Mouse (Mus musculus) embryonic facial prominence, embryonic 12.5 days (tissue): ENCODE data around the gene Myocos. TPM values are rescaled to one million over a fixed set of nuclear protein-coding genes. Genes with fewer than 3 reads are reported as not detected.
"Not testable (repeated sequence)": the region's sequence is repeated elsewhere in the genome, so short reads cannot be mapped to it uniquely, and the experiment has no call there.

Experiments used
- ATAC-seq: fragments of 200-750 bp; cut with Nextera tagmentation; 2 replicates; pipeline ENCODE4 v1.8.0; 2017; ENCODE audit not compliant: insufficient number of reproducible peaks, insufficient read depth, low FRiP score, low TSS enrichment
- H3K27ac ChIP-seq: fragments of 300-500 bp; sonication (generic); 2 replicates; pipeline ENCODE4 v1.5.1; 2016; ENCODE audit warnings: mild to moderate bottlenecking
- H3K27me3 ChIP-seq: fragments of 300-500 bp; sonication (generic); 2 replicates; pipeline ENCODE4 v1.6.1; 2016; ENCODE audit warnings: mild to moderate bottlenecking, moderate library complexity
- H3K36me3 ChIP-seq: fragments of 300-500 bp; sonication (generic); 2 replicates; pipeline ENCODE4 v1.6.1; 2016; ENCODE audit warnings: mild to moderate bottlenecking
- H3K4me1 ChIP-seq: fragments of 300-500 bp; sonication (generic); 2 replicates; pipeline ENCODE4 v1.6.1; 2016
- H3K4me2 ChIP-seq: fragments of 300-500 bp; sonication (generic); replicated peaks from 2 replicates; pipeline ENCODE4 v1.6.1; 2016; ENCODE audit warnings: mild to moderate bottlenecking, moderate library complexity
- H3K4me3 ChIP-seq: fragments of 300-500 bp; sonication (generic); 2 replicates; pipeline ENCODE4 v1.5.1; 2016; ENCODE audit warnings: mild to moderate bottlenecking
- H3K9ac ChIP-seq: fragments of 300-500 bp; sonication (generic); 2 replicates; pipeline ENCODE4 v1.6.1; 2016; ENCODE audit warnings: mild to moderate bottlenecking, moderate library complexity
- H3K9me3 ChIP-seq: fragments of 300-500 bp; sonication (generic); 2 replicates; pipeline ENCODE4 v1.6.1; 2016; ENCODE audit warnings: mild to moderate bottlenecking, moderate library complexity
- WGBS: fragments of 180-500 bp; shearing (Covaris S2); methylation state at CpG from one replicate; pipeline ENCODE4 v1.1.7; 2016; 5-methylcytosine and 5-hydroxymethylcytosine counted together
- polyA plus RNA-seq: library from polyadenylated mRNA; unstranded; fragments of >200 nt; fragmentation: Nextera tagmentation; extraction: Ambion mirVana; gene quantifications from 2 replicates; pipeline ENCODE4 v1.2.1, GENCODE M21; 2016

The Myocos gene
- polyA plus RNA-seq, 1 experiment from 2014 or later: not detected

DNA sequence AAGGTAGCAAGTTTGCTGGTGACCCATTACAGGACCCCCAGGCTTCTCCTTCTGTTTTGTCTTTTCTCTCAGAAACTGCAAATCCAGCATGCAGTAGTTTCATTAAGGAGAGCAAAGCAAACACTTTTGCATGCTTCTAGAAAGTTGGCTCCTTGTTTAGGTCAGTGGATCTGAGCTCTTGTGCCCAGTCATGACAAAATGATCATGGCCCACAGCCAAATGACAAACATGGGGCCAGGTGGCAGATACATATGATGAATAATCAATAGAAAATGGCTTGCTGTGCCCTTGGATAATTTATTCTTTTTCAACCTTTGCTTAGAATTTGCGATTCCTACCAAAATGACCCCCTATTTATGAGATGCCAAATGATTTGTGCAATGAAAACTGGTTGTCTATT is 18.2 kb downstream of the Myocos start:
- Histone ChIP-seq H3K27me3 (no peaks in the 10 kb centered on the region), H3K4me3 (no peak overlapping the region), H3K27ac (no peak overlapping the region), H3K9ac (no peak overlapping the region), H3K9me3 (no peaks in the 10 kb centered on the region), H3K36me3 (no peaks in the 10 kb centered on the region), H3K4me1 (0 out of 2 replicates have a peak, but pooled peaks cover 6% of the 10 kb centered on the region), H3K4me2 (no peak overlapping the region)
- 96% methylated on average over 1 of the region's 1 CpGs for WGBS
- ATAC-seq: no peak

DNA sequence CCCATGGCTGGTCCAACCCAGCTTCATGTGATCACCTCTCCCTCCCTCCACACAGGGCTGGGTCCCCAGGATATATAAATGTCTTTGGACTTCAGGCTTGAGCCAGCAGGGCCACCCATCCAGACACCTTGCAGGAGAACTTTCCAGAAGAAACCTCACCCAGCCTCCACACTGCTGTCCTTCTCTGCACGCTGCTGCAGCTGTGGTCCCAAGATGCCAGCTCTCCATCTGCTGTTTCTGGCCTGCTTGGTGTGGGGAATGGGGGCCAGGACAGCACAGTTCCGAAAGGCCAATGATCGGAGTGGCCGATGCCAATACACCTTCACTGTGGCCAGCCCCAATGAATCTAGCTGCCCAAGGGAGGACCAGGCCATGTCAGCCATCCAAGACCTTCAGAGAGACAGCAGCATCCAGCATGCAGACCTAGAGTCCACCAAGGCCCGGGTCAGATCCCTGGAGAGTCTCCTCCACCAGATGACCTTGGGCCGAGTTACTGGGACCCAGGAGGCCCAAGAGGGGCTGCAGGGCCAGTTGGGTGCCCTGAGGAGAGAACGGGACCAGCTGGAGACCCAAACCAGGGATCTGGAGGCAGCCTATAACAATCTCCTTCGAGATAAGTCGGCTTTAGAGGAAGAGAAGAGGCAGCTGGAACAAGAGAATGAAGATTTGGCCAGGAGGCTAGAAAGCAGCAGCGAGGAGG is 18.8 kb downstream of the Myocos start, which contains the start of gene Myoc:
Gene Myoc (plus strand): TSS at position 105 of the 700 bp plus-strand sequence.
- ATAC-seq: no peak
- Histone ChIP-seq H3K9me3 (no peaks in the 10 kb centered on the region), H3K36me3 (no peaks in the 10 kb centered on the region), H3K4me2 (no peak within 1 kb of the TSS), H3K9ac (no peak within 1 kb of the TSS), H3K27ac (no peak within 1 kb of the TSS), H3K4me1 (0 out of 2 replicates have a peak, but pooled peaks cover 6% of the 10 kb centered on the region), H3K27me3 (no peaks in the 10 kb centered on the region), H3K4me3 (no peak within 1 kb of the TSS)
- 82% methylated on average over 10 of the region's 10 CpGs for WGBS

DNA sequence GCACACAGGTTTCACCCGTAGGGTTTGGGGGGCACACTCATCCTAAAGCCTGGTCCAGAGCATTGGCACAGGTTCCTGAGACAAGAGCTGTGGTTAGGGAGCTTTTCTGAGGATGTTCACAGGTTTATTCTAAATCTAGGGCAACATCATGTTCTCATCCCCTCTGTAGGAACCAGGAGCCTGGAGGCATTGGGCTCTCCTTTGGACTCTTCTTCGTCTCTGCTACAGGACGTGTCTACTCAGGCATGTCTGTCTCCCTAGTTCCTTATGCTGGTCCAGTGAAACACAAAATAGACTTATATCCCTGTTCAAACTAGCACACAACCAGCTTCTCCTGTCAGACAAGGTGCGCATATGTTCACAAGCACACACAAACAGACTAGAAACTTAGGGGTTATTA is 19.5 kb downstream of the Myocos start:
- Histone ChIP-seq H3K4me3 (no peak overlapping the region), H3K27me3 (no peaks in the 10 kb centered on the region), H3K9me3 (no peaks in the 10 kb centered on the region), H3K4me2 (no peak overlapping the region), H3K27ac (no peak overlapping the region), H3K9ac (no peak overlapping the region), H3K36me3 (no peaks in the 10 kb centered on the region), H3K4me1 (0 out of 2 replicates have a peak, but pooled peaks cover 6% of the 10 kb centered on the region)
- ATAC-seq: no peak
- WGBS: 90% methylated on average over 4 of the region's 4 CpGs

- Histone ChIP-seq H3K4me2 (no peak overlapping the region), H3K4me1 (0 out of 2 replicates have a peak, but pooled peaks cover 6% of the 10 kb centered on the region), H3K4me3 (no peak overlapping the region), H3K9ac (no peak overlapping the region), H3K36me3 (no peaks in the 10 kb centered on the region), H3K9me3 (no peaks in the 10 kb centered on the region), H3K27me3 (no peaks in the 10 kb centered on the region), H3K27ac (no peak overlapping the region)
- ATAC-seq: no peak
- WGBS: 77% methylated on average over 3 of the region's 3 CpGs
Measured at GRCm38 (mm10) chr1:162636516-162636915, 21.5 kb downstream of the Myocos start.

DNA sequence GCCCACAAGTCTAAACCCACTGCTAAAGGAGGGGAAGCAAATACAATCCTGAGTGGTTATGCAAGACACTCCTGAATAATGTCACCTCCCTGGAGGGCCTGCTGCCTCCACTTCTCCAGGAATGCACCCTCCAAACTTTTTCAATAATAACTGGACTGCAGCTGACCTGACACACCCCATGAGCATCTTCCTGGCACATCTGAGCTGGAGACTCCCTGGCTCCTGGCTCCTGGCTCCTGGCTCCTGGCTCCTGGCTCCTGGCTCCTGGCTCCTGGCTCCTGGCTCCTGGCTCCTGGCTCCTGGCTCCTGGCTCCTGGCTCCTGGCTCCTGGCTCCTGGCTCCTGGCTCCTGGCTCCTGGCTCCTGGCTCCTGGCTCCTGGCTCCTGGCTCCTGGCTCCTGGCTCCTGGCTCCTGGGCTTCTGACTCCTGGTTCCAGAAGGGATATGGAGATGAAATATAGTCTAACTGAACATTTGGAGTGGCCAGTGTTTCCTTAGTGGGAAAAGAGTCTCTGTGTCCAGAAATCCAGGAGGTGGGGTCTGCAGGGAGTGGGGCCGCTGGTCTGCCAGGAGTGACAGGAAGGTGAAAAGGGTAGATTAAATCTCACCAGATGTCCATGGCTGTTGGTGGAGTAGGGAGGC is 22.6 kb downstream of the Myocos start:
- not testable (repeated sequence) for H3K27ac ChIP-seq, ATAC-seq

GRCm38 (mm10) chr1:162628326-162628725 is 29.7 kb downstream of the Myocos start:
- not testable (repeated sequence) for H3K27me3 ChIP-seq, H3K36me3 ChIP-seq, H3K9ac ChIP-seq, H3K4me1 ChIP-seq, H3K4me3 ChIP-seq, H3K9me3 ChIP-seq, ATAC-seq, H3K4me2 ChIP-seq, H3K27ac ChIP-seq
- WGBS: 94% methylated on average over 15 of the region's 15 CpGs

More for the DNA sequence above, 22.6 kb downstream of the Myocos start:
- not testable (repeated sequence) for H3K27me3 ChIP-seq, H3K9me3 ChIP-seq, H3K9ac ChIP-seq, H3K4me3 ChIP-seq, H3K4me1 ChIP-seq, H3K4me2 ChIP-seq, H3K36me3 ChIP-seq
- 24% methylated on average over 1 of the region's 1 CpGs for WGBS

DNA sequence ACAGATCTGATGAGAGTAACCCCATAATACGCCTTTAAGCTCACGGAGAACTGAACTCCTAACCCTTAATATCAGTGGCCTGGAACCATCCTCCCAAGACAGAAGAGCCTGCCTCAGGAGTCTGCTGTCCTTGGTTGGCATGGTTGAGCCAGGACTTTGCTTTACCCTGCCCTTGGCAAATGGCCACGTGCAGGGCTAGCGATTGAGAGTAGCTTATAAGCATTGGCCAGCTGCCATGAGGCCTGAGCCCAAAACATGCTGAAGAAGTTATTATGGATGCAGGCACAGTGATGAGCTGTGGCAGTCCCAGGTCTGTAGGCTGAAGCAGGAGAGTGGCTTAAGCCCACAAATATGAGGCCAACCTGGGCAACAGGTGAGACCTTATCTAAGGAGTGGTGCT is 30.2 kb downstream of the Myocos start:
- not testable (repeated sequence) for H3K27ac ChIP-seq, H3K9me3 ChIP-seq, H3K4me1 ChIP-seq, H3K27me3 ChIP-seq, ATAC-seq, H3K4me2 ChIP-seq, H3K4me3 ChIP-seq, H3K36me3 ChIP-seq, H3K9ac ChIP-seq
- WGBS: 95% methylated on average over 4 of the region's 4 CpGs

DNA sequence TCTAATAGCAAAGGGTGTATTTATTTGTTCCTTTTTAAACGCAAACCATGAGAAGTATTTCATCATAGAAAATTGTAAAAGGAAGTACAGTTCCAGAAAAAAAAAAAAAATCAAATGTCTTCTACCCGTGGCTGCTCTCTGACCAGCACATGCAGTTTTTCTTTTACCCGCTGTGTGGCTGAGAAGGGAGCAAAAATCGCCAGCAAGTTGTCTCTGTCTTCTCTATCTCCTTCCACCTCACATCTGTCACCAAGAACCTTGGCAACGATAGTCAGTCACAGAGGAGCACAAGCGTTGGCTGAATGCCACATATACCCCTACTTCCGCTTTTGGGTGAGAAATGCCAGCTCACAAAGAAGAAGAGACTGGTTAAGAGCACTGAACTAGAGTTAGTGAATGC is 32.8 kb downstream of the Myocos start:
- no peak for ATAC-seq
- no peaks in the 10 kb centered on the region for H3K36me3 ChIP-seq
- 73% methylated on average over 7 of the region's 7 CpGs for WGBS

DNA sequence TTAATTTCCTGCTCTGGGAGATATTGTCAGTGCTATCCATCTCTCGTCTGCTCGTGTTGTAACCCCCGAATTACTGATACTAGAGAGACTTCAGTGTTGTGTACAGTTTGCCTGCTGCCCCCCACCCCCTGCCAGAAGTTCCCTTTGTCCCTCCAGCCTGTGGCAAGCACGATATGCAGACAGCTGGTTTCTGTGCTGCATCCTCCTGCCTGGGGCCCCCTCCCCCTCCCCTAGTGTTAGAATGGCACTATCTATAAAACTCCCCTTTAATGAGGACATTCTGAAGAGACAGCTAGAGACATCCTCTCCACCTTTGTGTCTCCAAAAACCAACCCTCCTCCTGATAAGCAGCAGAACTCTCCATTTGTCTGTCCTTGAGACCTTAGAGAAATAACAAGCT is 34.1 kb downstream of the Myocos start:
- Histone ChIP-seq H3K9ac (no peak overlapping the region), H3K36me3 (no peaks in the 10 kb centered on the region), H3K27ac (no peak overlapping the region), H3K4me1 (no peaks in the 10 kb centered on the region), H3K4me3 (no peak overlapping the region), H3K27me3 (no peaks in the 10 kb centered on the region), H3K4me2 (no peak overlapping the region), H3K9me3 (no peaks in the 10 kb centered on the region)
- ATAC-seq: no peak
- WGBS: 44% methylated on average over 4 of the region's 4 CpGs

More for the DNA sequence above, 32.8 kb downstream of the Myocos start:
- Histone ChIP-seq H3K4me1 (no peaks in the 10 kb centered on the region), H3K27ac (no peak overlapping the region), H3K9ac (no peak overlapping the region), H3K9me3 (no peaks in the 10 kb centered on the region), H3K27me3 (no peaks in the 10 kb centered on the region), H3K4me3 (no peak overlapping the region), H3K4me2 (no peak overlapping the region)

- H3K27me3 ChIP-seq: no peaks in the 10 kb centered on the region
- no peaks in the 10 kb centered on the region for H3K36me3 ChIP-seq
- H3K9ac ChIP-seq: no peak overlapping the region
- H3K4me3 ChIP-seq: no peak overlapping the region
- no peaks in the 10 kb centered on the region for H3K9me3 ChIP-seq
- H3K4me1 ChIP-seq: no peaks in the 10 kb centered on the region
- H3K27ac ChIP-seq: no peak overlapping the region
- no peak for ATAC-seq
- H3K4me2 ChIP-seq: no peak overlapping the region
- WGBS: 62% methylated on average over 4 of the region's 4 CpGs
Measured at GRCm38 (mm10) chr1:162620487-162620886, 37.5 kb downstream of the Myocos start.

DNA sequence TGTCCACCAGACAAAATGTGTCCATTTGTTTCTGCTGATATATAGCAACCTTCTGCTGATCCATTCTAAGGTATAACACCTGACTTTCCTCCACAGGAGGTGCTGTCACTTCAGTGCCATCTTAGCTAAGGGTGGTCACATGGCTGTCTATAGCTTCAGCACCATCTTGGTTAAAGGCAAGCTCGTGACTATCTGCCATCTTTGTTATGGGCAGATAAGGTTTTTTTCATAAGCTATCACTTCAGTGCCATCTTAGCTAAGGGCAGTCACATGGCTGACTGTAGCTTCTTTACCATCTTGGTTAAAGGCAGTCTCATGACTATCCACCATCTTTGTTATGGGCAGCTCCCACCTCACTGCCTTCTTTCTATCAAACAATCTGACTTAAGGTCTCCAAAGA is 42.5 kb downstream of the Myocos start:
- Histone ChIP-seq H3K36me3 (no peaks in the 10 kb centered on the region), H3K27me3 (no peaks in the 10 kb centered on the region), H3K4me2 (no peak overlapping the region), H3K27ac (no peak overlapping the region), H3K9me3 (no peaks in the 10 kb centered on the region), H3K4me1 (no peaks in the 10 kb centered on the region), H3K9ac (no peak overlapping the region), H3K4me3 (no peak overlapping the region)
- 66% methylated on average over 1 of the region's 1 CpGs for WGBS
- no peak for ATAC-seq

DNA sequence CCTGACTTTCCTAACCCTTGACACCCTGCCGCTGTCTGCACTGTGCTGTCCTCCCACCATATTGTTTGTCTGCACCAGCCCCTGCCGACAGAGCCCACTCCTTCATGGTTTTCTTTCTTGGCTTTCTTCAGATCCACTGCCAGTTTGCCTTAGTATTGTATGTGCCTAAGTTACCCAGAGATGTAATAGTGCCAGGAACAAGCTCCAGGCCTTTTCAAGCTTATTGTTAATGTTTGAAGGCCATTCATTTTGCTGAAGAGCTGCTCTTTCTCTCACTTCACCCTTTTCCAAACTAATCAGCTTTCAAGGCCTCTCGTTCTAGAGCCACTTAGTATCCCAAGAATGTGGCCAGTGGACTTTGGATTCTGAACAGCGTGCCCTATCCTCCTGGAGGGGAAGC is 46.8 kb downstream of the Myocos start:
- Histone ChIP-seq H3K4me2 (no peak overlapping the region), H3K4me3 (no peak overlapping the region), H3K4me1 (no peaks in the 10 kb centered on the region; the same call in 1 of the 2 replicates), H3K9me3 (no peaks in the 10 kb centered on the region), H3K27me3 (no peaks in the 10 kb centered on the region), H3K27ac (no peak overlapping the region), H3K36me3 (no peaks in the 10 kb centered on the region), H3K9ac (no peak overlapping the region)
- 78% methylated on average over 4 of the region's 4 CpGs for WGBS
- no peak for ATAC-seq
